Mouse (Mus musculus) layer of hippocampus, adult 11-12 months (tissue): ENCODE data around the gene Klrd1.
"Not testable (repeated sequence)": the region's sequence is repeated elsewhere in the genome, so short reads cannot be mapped to it uniquely, and the experiment has no call there.

Experiments used
- DNase-seq: peaks from one replicate; pipeline ENCODE4 v3.0.0; 2022; ENCODE audit warnings: low spot score

Klrd1 gene

GRCm38 (mm10) chr6:129591508-129591907, at the start of gene Klrd1:
TSS of gene Klrd1 (plus strand) at chr6:129591782.
- DNase-seq: no peak

GRCm38 (mm10) chr6:129541931-129542330, 49.7 kb upstream of the Klrd1 start:
- peak; percentile 32 for DNase-seq

DNA sequence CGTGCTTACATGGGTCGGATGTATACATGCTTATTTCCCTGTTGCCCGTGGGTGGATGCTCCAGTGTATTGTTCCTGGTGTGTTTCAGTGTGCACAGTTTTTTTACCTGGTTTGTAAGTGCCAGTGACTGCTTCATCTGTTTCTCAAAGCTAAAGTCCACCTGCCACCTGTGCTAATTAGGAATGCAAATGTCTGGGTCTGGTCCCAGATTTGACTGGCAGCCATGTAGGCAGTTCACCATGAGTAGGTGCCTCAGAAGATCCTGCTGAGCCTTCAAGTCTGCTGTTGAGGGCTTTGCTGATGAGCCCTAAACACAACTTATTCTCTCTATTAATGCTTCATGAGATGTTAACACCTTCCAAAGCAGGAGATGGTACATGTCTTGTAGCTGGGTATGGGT, 49.0 kb upstream of the Klrd1 start:
- DNase-seq: no peak

DNA sequence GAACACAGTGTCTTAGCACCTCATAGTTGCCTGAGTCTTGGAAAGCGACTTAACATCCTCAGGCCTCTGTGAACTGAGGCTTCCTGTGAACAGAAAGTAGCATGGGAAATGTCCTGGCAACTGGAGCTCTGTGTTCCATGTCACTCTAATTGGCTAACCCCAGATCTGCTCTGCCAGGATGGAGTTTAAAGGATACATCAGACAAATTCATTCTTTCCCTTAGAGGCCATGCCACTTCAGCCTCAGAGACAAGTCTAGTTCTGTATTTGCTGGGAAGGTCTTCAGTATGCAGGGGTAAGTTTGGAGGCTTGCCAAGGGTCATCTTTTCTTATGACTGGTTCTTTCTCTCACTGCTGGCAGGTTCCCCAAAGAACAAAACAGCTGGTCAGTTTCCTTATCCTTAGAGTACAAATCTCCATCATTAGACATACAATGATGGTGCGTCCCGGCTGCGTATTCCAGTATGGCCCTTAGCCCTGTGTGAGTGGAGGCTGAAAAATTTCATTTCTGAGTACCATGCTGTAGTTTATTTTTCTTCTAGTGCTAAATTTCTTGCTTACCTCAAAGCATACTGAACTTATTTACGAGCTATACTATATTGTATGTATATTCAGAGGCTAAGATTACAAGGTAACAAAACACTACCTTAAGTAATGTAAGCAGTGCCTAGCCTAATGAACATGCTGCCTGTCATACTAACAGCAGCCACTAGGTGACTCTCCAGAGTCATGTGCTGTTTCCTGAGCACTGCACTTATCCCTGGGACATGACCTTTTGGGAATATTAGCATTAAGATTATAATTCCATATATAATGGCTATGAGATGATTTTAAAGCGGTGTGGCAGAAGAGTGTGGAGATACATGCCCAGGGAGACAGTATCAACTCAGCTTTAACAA, 47.6 kb upstream of the Klrd1 start:
- DNase-seq: peak; percentile 81

DNA sequence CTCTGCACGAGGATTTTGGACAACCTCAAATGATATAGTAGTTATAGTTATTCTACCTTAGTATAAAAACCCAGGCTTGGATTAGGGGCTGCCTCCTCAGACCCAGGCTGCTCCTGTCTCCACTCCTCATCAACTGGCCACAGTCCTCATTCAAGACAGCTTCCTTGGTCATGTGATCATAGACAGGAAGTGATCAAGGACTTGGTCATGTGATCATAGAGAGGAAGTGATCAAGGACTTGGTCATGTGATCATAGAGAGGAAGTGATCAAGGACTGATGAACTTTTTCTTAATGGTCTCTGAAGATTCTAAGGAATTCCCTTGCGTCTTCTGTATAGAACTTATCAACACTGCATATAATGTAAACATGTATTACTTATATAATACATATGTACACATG, 44.3 kb upstream of the Klrd1 start:
- no peak for DNase-seq

GRCm38 (mm10) chr6:129548009-129548408, 43.6 kb upstream of the Klrd1 start:
- DNase-seq: no peak

GRCm38 (mm10) chr6:129557298-129558023, 34.1 kb upstream of the Klrd1 start:
- no peak for DNase-seq

DNA sequence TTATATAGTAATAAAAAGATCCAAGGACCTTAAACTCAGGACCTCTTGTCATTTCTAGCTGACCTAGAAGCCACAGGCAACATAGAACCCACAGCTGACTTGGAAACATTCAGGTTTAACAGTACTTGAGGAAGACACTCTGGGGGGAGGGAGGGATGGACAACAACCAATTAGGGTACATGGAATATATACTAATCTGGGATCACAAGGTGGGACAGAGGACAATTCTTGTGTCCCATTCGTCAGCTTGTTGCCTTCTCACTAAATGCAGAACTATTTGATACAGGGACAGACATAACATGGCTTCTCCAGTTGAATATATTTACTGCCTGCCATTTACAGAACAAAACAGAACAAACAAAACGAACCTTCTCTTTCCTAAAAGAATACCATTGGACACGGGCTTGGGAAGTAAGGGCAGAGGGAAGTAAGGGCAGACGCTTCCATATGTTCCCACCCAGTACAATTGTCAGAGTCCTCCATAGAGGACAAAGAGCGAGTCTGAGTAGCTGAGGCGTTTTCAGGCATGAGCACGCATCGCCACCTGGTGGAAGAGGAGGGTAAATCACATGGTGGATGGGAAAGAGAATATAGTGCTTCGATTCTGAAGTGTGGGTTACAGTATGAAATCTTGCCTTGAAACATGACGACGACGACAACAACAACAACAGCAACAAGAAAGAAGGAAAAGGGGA, 32.5 kb upstream of the Klrd1 start:
- DNase-seq: peak; percentile 74

DNA sequence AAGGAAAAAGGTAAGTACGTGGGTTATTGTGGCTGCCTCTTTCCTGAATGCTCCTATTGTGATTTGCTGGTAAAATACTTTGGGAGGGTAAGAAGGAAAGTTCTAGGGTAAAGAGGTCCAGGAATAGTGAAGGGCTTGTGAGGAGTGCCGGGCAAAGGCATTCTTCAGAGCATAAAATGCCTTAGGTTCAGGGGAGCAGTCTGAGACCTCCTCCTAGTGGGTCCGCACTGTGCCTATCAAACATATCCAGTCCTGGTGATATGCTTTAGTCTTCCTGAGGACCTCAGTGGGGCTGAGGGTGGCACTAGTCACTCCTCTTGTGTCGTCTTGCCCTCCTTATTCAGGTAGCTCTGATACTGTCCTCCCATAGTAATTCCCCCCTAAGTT, 31.9 kb upstream of the Klrd1 start:
- DNase-seq: no peak

GRCm38 (mm10) chr6:129565257-129565656, 26.3 kb upstream of the Klrd1 start:
- no peak for DNase-seq

DNA sequence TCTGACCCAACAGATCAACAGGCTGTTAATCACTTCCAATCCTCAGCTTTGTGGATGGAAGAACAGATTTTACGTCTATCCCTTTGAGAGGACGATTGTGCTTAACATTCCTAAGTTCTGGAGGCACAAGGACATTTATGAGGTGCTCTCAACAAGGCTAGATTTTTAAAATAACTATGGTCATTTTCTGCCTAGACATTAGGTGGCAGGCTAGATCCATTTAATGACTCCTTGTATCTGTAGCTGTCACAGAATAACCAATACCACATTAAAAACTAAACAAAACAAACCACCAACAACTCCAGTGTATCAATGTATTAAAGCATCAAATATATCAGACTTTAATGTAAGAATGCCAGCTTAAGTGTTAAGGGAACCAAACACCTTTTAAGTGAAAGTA, 16.3 kb upstream of the Klrd1 start:
- DNase-seq: no peak

DNA sequence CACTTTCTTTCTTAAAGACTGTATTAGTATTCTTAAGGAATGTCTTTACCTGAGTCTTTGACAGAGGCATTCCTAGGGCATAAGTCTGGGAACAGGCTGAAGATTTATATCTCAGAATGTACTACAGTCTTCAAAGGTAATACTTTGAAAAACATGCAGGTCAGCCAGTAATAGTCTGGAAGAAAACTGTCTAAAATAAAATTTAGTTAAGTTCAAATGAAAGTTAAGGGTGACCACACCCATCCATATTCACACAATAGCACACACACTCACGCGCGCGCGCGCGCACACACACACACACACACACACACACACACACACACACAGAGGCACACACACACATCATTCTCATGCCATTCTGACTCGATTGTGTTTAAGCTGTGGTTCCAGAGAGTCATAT, 14.0 kb upstream of the Klrd1 start, which contains the start of gene Klre1:
Gene Klre1 (plus strand): TSS at position 301 of the 400 bp plus-strand sequence.
- no peak for DNase-seq

DNA sequence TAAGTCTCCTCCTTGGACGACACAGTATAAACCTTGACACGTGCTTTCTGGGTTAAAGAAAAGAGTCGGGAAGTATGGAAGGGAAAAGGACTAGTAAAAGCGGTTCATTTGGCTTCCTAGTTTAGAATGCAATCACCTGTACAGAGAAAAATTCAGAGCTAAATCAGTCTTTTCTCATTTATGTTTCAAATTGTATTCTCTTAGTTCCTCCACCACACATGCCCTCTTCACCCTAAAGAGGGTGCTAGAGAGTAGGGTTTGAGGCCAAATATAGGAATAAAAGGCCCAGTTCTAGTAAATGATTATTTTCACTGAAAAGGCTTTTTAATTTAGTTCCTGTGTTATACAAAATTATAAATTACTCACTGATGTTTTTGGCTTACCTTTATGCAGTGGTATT, 10.3 kb upstream of the Klrd1 start:
- peak; percentile 10 for DNase-seq

DNA sequence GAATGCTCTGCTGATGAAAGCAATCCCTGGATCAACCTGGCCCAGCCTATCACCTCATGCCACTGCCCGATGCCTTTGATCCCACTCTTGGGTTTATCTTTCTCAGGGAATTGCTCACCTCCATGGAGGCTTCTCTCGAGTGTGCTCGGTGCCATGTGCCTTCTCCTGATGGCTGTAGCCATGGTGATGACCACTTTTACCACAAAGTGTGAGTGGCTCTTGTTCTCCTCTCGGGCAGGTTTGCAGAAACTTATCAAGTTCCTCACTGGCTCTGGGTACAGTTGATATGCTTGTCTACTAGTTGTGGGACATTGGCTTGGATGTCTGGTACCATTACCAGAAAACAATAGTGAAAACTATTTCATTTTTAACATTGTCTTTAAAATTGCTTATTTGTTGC, 9.7 kb upstream of the Klrd1 start:
- no peak for DNase-seq

- DNase-seq: no peak
Observed at GRCm38 (mm10) chr6:129583014-129583413, 8.6 kb upstream of the Klrd1 start.

DNA sequence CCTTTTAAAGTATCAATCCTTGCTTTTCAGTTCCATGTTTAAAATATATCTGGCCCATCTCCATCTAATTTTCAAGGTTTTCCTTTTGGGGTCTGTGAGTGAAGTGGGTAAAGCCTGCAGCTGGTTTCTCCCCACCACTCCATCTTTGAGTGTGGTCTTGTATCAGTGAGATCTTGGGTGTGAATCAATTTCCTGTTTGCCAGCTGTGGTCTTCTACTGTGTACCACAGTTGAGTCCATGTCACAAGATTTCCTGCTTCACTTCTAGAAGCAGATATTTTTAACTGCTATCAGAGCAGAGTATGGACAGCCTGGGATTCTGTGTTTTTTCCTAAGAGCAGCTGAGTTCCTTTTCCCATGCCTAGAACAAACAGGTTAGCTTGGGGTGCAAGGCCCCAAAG, 16.8 kb downstream of the Klrd1 start:
- DNase-seq: no peak

GRCm38 (mm10) chr6:129623735-129624134, 32.2 kb downstream of the Klrd1 start, which contains the start of gene Klrk1:
TSS of gene Klrk1 (minus strand) at chr6:129623864.
- no peak for DNase-seq

DNA sequence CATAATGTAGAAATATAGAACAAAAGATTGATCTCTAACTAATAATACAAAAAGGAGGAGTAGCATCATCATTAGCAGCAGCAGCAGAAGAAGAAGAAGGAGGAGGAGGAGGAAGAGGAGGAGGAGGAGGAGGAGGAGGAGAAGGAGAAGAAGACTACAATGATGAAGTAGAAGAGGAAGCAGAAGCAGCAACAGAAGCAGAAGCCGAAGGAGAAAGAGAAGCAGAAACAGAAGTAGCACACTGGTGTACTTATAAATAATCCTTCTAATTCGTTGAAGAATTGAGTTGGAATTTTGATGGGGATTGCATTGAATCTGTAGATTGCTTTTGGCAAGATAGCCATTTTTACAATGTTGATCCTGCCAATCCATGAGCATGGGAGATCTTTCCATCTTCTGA, 39.5 kb downstream of the Klrd1 start:
- DNase-seq: not testable (repeated sequence)

- DNase-seq: not testable (repeated sequence)
Observed at GRCm38 (mm10) chr6:129643237-129643636, 51.7 kb downstream of the Klrd1 start, which contains the start of gene Klrc3. TSS of gene Klrc3 (minus strand) at chr6:129643337.

GRCm38 (mm10) chr6:129644054-129644453, 52.5 kb downstream of the Klrd1 start:
- not testable (repeated sequence) for DNase-seq
